Mouse (Mus musculus) gonadal fat pad, adult 2 months (tissue): ENCODE measurements around the gene A630076J17Rik. TPM values are rescaled to one million over a fixed set of nuclear protein-coding genes. Genes with fewer than 3 reads are reported as not detected.

Experiments
- DNase-seq: peaks from one replicate; pipeline ENCODE4 v3.0.0-alpha.2; 2012; ENCODE audit warnings: low read depth
- polyA plus RNA-seq: library from polyadenylated mRNA; depleted of rRNA; stranded (reverse); fragments of >200 nt; gene quantifications from 2 replicates; pipeline ENCODE4 v1.2.3, GENCODE M21; 2012; rRNA removed

The A630076J17Rik gene
- polyA plus RNA-seq, 1 experiment = 0.07 TPM

DNA sequence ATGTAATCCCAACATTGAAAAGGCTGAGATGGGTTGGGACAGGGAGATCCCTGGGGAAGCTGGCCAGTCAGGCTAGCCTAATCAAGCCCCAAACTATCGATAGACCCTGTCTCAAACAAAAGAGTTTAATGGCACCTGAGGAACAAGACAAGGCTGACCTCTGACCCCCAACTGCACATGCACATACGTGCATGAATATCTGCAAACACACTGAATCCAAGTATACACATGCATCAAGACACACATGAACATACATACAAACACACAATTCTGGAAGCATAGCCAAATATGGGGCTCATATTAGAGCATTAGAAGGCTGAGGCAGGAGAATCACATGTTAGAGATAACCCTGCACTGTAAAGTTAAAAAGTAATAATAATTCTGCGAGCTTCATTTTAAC, 46.2 kb downstream of the A630076J17Rik start:
- DNase-seq = no peak

- no peak for DNase-seq
Measured at GRCm38 (mm10) chr3:107278479-107279269, 48.3 kb downstream of the A630076J17Rik start, which contains the start of gene Lamtor5. Lamtor5 (plus strand) TSS chr3:107278858.

Other genes starting within 250 kb of the A630076J17Rik start
- 0.61 and 0.76 TPM in 2 replicates for gene Kcna3, start 194.4 kb upstream of the A630076J17Rik start, polyA plus RNA-seq
- 0.54 and 0.57 TPM in 2 replicates for gene Kcna2, start 129.5 kb upstream of the A630076J17Rik start, polyA plus RNA-seq
- not detected in 2 replicates for gene Kcna10, start 47.6 kb upstream of the A630076J17Rik start, polyA plus RNA-seq
- gene Cym, start 8.9 kb upstream of the A630076J17Rik start, polyA plus RNA-seq = 0.22 and 0.23 TPM in 2 replicates
- gene Prok1, start 9.1 kb downstream of the A630076J17Rik start, polyA plus RNA-seq = 0.09 and 0.12 TPM in 2 replicates
- gene Lamtor5, start 48.2 kb downstream of the A630076J17Rik start, polyA plus RNA-seq = 116 and 121 TPM in 2 replicates
- 2.4 and 2.7 TPM in 2 replicates for gene Slc16a4, start 60.6 kb downstream of the A630076J17Rik start, polyA plus RNA-seq
- gene Rbm15, start 103.1 kb downstream of the A630076J17Rik start, polyA plus RNA-seq = 6.4 and 8.5 TPM in 2 replicates
- gene Kcnc4, start 228.9 kb downstream of the A630076J17Rik start, polyA plus RNA-seq = 25.9 and 26.3 TPM in 2 replicates